Mouse (Mus musculus) liver, embryonic 15.5 days (tissue): ENCODE data around the gene Zbtb45. TPM values are rescaled to one million over a fixed set of nuclear protein-coding genes. Genes with fewer than 3 reads are reported as not detected.

ENCODE experiments used
- ATAC-seq: fragments of 200-750 bp; cut with Nextera tagmentation; 2 replicates; pipeline ENCODE4 v1.8.0; 2017; ENCODE audit warnings: moderate number of reproducible peaks, mild to moderate bottlenecking, moderate library complexity; ENCODE audit not compliant: insufficient read depth
- H3K27ac ChIP-seq: fragments of 300-500 bp; sonication (generic); replicated peaks from 2 replicates; pipeline ENCODE4 v1.5.1; 2015; ENCODE audit warnings: mild to moderate bottlenecking, inconsistent platforms
- H3K27me3 ChIP-seq: fragments of 300-500 bp; sonication (generic); 2 replicates; pipeline ENCODE4 v1.6.1; 2015; ENCODE audit warnings: mild to moderate bottlenecking, inconsistent platforms
- H3K36me3 ChIP-seq: fragments of 300-500 bp; sonication (generic); replicated peaks from 2 replicates; pipeline ENCODE4 v1.6.1; 2015; ENCODE audit warnings: moderate library complexity, mild to moderate bottlenecking, inconsistent platforms
- H3K4me1 ChIP-seq: fragments of 300-500 bp; sonication (generic); replicated peaks from 2 replicates; pipeline ENCODE4 v1.6.1; 2015; ENCODE audit warnings: inconsistent platforms
- H3K4me2 ChIP-seq: fragments of 300-500 bp; sonication (generic); 2 replicates; pipeline ENCODE4 v1.6.1; 2015; ENCODE audit warnings: moderate library complexity, mild to moderate bottlenecking, inconsistent platforms
- H3K4me3 ChIP-seq: fragments of 300-500 bp; sonication (generic); replicated peaks from 2 replicates; pipeline ENCODE4 v1.5.1; 2015; ENCODE audit warnings: mild to moderate bottlenecking, inconsistent platforms
- H3K9ac ChIP-seq: fragments of 300-500 bp; sonication (generic); 2 replicates; pipeline ENCODE4 v1.6.1; 2015; ENCODE audit warnings: moderate library complexity, mild to moderate bottlenecking, inconsistent platforms
- H3K9me3 ChIP-seq: fragments of 300-500 bp; sonication (generic); replicated peaks from 2 replicates; pipeline ENCODE4 v1.6.1; 2016; ENCODE audit warnings: inconsistent platforms
- WGBS: fragments of 180-500 bp; shearing (Covaris S2); methylation state at CpG from one replicate; pipeline ENCODE4 v1.1.7; 2015; ENCODE audit warnings: mixed read lengths; ENCODE audit not compliant: insufficient replicate concordance; 5-methylcytosine and 5-hydroxymethylcytosine counted together
- polyA plus RNA-seq: library from polyadenylated mRNA; unstranded; fragments of >200 nt; fragmentation: Nextera tagmentation; extraction: Ambion mirVana; gene quantifications from 2 replicates; pipeline ENCODE4 v1.2.1, GENCODE M21; 2015

Zbtb45 gene
- polyA plus RNA-seq, 1 experiment from 2014 or later = 11.8 TPM

DNA sequence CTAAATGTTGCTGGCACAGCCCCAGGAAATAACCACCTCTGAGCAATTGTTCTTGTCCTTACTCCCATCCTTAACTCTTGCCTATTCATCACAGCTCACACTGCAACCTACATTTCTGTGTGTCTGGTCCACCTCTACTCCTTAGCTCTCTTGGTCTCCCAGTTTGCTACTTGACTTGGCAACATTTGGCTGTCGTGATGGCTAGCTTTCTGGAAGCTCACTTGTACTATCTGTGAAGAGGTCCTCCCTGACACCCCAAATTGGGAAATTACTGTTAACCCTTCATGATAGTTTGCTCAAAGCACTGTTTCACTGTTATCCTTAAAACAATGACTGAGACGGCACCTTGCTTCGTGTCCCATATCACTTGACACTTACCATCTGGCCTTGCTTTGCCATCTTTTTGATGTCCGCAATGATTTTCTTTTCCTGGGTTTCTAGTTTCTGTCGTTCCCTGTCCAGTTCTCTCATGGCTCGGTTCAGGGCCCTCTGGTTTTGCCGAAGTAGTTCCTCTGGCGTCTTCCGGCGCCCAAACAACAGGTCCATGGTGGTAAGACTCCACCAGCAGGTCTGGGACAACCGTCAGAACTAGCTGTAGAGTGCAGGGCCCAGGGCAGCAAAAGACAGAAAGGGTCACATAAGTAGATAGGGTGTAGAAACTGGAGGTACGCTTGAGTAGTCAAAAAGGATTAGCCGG, 23.8 kb upstream of the Zbtb45 start:
- Histone ChIP-seq H3K9ac (peak overlapping the region; percentile 82), H3K27me3 (no peaks in the 10 kb centered on the region), H3K4me2 (peak overlapping the region; percentile 80), H3K4me1 (peaks cover 52% of the 10 kb centered on the region), H3K9me3 (no peaks in the 10 kb centered on the region), H3K36me3 (peaks cover 70% of the 10 kb centered on the region), H3K4me3 (peak overlapping the region; percentile 78), H3K27ac (peak overlapping the region; percentile 98)
- WGBS = 44% methylated on average over 13 of the region's 13 CpGs
- no peak for ATAC-seq

DNA sequence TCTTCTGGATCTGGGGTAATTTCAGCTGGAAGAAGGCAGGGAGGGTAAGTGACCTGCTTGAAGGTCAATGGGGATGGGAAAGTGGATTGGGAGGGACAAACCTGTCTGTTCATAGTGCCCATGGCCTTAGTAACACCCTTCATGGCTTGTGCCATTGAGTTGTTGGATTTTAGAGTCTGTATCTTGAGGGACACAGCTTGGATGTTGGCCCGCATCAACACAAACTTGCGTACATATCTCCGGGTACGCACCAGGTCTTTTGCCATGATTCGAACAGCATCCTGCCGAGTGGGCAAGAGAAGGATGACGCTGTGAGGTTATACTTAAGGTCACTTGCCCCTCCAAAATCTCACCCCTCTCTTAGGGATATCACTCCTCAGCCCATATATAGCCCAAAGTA, 22.7 kb upstream of the Zbtb45 start:
- H3K36me3 ChIP-seq = peaks cover 81% of the 10 kb centered on the region
- H3K27ac ChIP-seq = no peak overlapping the region
- H3K4me3 ChIP-seq = no peak overlapping the region

DNA sequence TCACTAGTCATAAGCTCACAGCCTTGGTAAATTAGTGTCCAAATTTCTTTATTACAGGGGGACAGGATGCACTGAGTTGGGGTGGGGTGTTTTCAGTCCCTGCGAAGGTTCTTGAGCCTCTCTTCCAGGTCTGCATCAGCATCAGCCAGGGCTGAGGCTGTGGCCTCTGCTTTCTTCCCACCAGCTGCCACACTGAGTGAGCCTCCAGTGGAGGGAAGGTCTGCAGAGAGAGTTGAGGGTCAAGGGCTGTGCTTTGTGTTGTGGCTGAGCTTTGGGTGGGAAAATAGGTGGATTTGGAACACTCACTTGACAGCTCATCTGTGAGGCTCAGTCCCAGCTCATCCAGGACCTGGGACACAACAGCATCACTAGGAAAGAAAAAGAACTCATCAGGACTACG, 22.1 kb upstream of the Zbtb45 start:
- Histone ChIP-seq H3K36me3 (peaks cover 86% of the 10 kb centered on the region), H3K27me3 (no peaks in the 10 kb centered on the region), H3K9me3 (no peaks in the 10 kb centered on the region), H3K9ac (no peak overlapping the region), H3K4me2 (no peak overlapping the region), H3K4me3 (no peak overlapping the region), H3K4me1 (peaks cover 52% of the 10 kb centered on the region), H3K27ac (no peak overlapping the region)
- no peak for ATAC-seq
- WGBS = 80% methylated on average over 2 of the region's 2 CpGs

More for the DNA sequence above, 22.7 kb upstream of the Zbtb45 start:
- Histone ChIP-seq H3K4me2 (no peak overlapping the region; the same call in 1 of the 2 replicates), H3K27me3 (no peaks in the 10 kb centered on the region), H3K9me3 (no peaks in the 10 kb centered on the region), H3K9ac (no peak overlapping the region), H3K4me1 (peaks cover 51% of the 10 kb centered on the region)
- ATAC-seq = no peak
- 88% methylated on average over 7 of the region's 7 CpGs for WGBS

GRCm38 (mm10) chr7:13031069-13031468, 21.2 kb upstream of the Zbtb45 start:
- no peak overlapping the region for H3K4me2 ChIP-seq
- H3K4me1 ChIP-seq = peaks cover 52% of the 10 kb centered on the region
- ATAC-seq = no peak
- no peak overlapping the region for H3K27ac ChIP-seq
- no peaks in the 10 kb centered on the region for H3K27me3 ChIP-seq
- no peak overlapping the region for H3K9ac ChIP-seq
- WGBS = 70% methylated on average over 5 of the region's 5 CpGs
- no peak overlapping the region for H3K4me3 ChIP-seq
- H3K36me3 ChIP-seq = peaks cover 91% of the 10 kb centered on the region
- H3K9me3 ChIP-seq = no peaks in the 10 kb centered on the region

- no peaks in the 10 kb centered on the region for H3K27me3 ChIP-seq
- ATAC-seq = no peak
- no peaks in the 10 kb centered on the region for H3K9me3 ChIP-seq
- no peak overlapping the region for H3K27ac ChIP-seq
- WGBS = 83% methylated on average over 4 of the region's 4 CpGs
- H3K4me1 ChIP-seq = peaks cover 48% of the 10 kb centered on the region
- no peak overlapping the region for H3K4me3 ChIP-seq
- H3K36me3 ChIP-seq = peaks cover 86% of the 10 kb centered on the region
- H3K4me2 ChIP-seq = no peak overlapping the region
- no peak overlapping the region for H3K9ac ChIP-seq
These were observed 19.2 kb upstream of the Zbtb45 start for GRCm38 (mm10) chr7:13028986-13029385.

DNA sequence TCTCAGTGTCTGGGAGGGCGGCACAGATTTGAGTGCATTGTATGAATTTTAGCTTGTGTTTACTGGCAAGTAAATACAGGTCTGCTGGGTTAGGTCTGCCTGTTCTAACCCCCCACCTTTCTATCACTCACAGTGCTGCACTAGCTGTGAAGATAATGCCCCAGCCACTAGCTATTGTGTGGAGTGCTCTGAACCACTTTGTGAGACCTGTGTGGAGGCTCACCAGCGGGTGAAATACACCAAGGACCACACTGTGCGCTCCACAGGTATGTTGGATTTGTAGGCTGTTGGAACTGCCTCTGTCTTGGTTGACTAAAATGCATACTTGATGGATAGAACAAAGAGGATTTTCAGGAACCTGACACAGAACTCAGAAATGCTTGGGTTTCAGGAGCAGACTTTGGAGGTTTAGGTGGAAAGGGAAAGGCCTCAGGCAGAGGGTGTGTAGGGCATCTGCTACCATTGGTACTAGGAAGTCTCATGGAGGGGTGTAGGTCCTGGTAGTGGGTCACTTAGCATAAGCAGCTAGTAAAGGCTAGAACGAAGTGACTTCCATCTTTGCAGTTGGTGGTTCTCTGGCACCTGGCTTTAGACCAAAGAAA, 15.8 kb upstream of the Zbtb45 start:
- peak overlapping the region; percentile 98 for H3K27ac ChIP-seq
- peaks cover 54% of the 10 kb centered on the region for H3K36me3 ChIP-seq

GRCm38 (mm10) chr7:13024805-13025204, 15.0 kb upstream of the Zbtb45 start:
- WGBS = under 1% methylated on average over 29 of the region's 44 CpGs
- H3K4me1 ChIP-seq = peaks cover 43% of the 10 kb centered on the region

More for the DNA sequence above, 15.8 kb upstream of the Zbtb45 start:
- peak overlapping the region; percentile 85 for H3K9ac ChIP-seq
- H3K27me3 ChIP-seq = no peaks in the 10 kb centered on the region
- peaks cover 43% of the 10 kb centered on the region for H3K4me1 ChIP-seq
- WGBS = 29% methylated on average over 4 of the region's 4 CpGs
- H3K9me3 ChIP-seq = no peaks in the 10 kb centered on the region
- H3K4me3 ChIP-seq = peak overlapping the region; percentile 89
- peak overlapping the region; percentile 98 for H3K4me2 ChIP-seq
- ATAC-seq = no peak

GRCm38 (mm10) chr7:13023928-13024731, 14.3 kb upstream of the Zbtb45 start:
- H3K9ac ChIP-seq = peak overlapping the region; percentile 85
- under 1% methylated on average over 93 of the region's 95 CpGs for WGBS
- H3K27me3 ChIP-seq = no peaks in the 10 kb centered on the region
- H3K36me3 ChIP-seq = peaks cover 39% of the 10 kb centered on the region
- H3K4me1 ChIP-seq = peaks cover 43% of the 10 kb centered on the region
- peak overlapping the region; percentile 98 for H3K4me2 ChIP-seq
- H3K4me3 ChIP-seq = peak overlapping the region; percentile 89
- ATAC-seq = peak; percentile 80
- no peaks in the 10 kb centered on the region for H3K9me3 ChIP-seq
- H3K27ac ChIP-seq = peak overlapping the region; percentile 98

More at GRCm38 (mm10) chr7:13024805-13025204, 15.0 kb upstream of the Zbtb45 start:
- H3K27ac ChIP-seq = peak overlapping the region; percentile 98
- no peaks in the 10 kb centered on the region for H3K9me3 ChIP-seq
- ATAC-seq = peak; percentile 45
- peak overlapping the region; percentile 89 for H3K4me3 ChIP-seq
- no peaks in the 10 kb centered on the region for H3K27me3 ChIP-seq
- peak overlapping the region; percentile 85 for H3K9ac ChIP-seq
- H3K4me2 ChIP-seq = peak overlapping the region; percentile 98
- H3K36me3 ChIP-seq = peaks cover 46% of the 10 kb centered on the region

DNA sequence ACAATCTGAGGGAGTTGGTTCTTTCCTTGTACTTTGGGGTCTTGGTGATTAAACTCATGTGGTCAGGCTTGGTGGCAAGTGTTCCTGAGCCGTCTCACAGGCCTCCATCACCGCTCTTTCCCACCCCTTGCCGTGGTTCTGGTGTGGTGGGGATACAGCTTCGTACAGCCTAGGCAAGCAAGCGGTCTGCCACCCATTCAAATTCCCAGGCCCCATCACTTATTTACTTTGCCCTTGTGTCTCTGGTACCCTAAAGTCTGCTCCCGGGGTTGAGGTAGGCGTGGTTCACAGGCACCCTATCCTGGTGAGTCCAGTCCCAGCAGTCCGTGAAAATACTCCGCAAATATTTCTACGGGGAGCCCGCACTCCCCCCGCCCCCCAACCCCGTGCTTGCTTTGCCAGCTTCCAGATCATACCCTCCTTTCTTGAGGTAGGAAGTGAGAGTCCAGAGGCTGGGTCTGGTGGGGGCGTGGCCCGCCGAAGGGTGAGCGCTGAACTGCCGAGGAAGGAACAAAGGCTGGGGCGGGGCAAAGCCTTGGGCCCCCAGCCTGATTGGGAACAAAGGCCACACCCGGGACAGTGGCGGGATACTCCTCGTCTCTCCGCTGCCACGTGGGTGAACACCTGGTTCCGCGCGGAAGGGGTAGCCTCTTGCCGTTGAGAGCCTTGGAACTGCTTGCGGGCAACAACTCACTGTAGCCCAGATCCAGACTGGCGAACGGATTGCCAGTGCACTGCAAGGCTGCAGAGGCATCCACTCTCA, 13.1 kb upstream of the Zbtb45 start:
- Histone ChIP-seq H3K9me3 (no peaks in the 10 kb centered on the region), H3K4me2 (peak overlapping the region; percentile 98), H3K27me3 (no peaks in the 10 kb centered on the region), H3K36me3 (peaks cover 27% of the 10 kb centered on the region), H3K4me1 (peaks cover 52% of the 10 kb centered on the region), H3K9ac (peak overlapping the region; percentile 85), H3K27ac (peak overlapping the region; percentile 98), H3K4me3 (peak overlapping the region; percentile 89)
- ATAC-seq = peak; percentile 17
- 4% methylated on average over 31 of the region's 31 CpGs for WGBS

DNA sequence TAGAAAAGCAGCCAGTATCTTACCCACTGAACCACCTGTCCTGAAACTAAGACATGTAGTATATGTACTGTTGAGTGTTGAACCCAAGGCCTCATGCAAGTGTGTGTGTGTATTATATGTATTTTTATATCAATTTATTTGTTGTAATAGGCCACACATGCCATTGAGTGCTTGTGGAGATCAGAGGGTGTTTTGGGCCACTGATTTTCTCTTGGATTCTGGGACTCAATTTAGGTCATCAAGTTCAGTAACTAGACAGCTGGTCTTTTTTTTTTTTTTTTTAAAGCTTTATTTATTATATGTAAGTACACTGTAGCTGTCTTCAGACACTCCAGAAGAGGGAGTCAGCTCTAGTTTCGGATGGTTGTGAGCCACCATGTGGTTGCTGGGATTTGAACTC, 5.4 kb upstream of the Zbtb45 start:
- H3K4me3 ChIP-seq = no peak overlapping the region
- H3K36me3 ChIP-seq = no peaks in the 10 kb centered on the region
- 63% methylated on average over 1 of the region's 1 CpGs for WGBS
- ATAC-seq = no peak
- H3K9me3 ChIP-seq = no peaks in the 10 kb centered on the region
- no peak overlapping the region for H3K9ac ChIP-seq
- no peaks in the 10 kb centered on the region for H3K27me3 ChIP-seq
- H3K4me1 ChIP-seq = peaks cover 43% of the 10 kb centered on the region
- no peak overlapping the region for H3K27ac ChIP-seq
- H3K4me2 ChIP-seq = no peak overlapping the region
